Mouse (Mus musculus): Measurements from ENCODE around the gene Akap5. TPM values are rescaled to one million over a fixed set of nuclear protein-coding genes. Genes with fewer than 3 reads are reported as not detected.

Akap5 gene
- polyA plus RNA-seq, 1 experiment from 2014 or later: 3.0 TPM

DNA sequence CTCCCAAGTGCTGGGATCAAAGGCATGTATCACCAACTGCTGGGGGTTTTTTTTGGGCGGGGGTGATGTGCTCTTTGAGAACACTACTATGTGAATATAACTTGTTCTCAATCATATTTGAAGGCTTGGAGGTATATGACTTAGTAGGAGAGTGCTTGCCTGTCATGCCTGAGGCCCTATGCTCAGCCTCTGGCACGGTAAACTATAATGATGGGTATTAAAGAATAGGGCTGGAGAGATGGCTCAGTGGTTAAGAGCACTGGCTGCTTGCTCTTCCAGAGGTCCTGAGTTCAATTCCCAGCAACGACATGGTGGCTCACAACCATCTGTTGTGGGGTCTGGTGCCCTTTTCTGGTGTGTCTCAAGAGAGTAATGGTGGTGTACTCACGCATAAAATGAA is 50.2 kb downstream of the Akap5 start:
- Histone ChIP-seq H3K9me3 (replicated peaks; ENCODE audit: control insufficient read depth, low read length) (no peaks in the 10 kb centered on the region), H3K9ac (ENCODE audit: low read length) (no peak overlapping the region), H3K36me3 (ENCODE audit: control insufficient read depth, insufficient read depth, low read length) (no peaks in the 10 kb centered on the region), H3K27ac (ENCODE audit: low read depth, low read length) (no peak overlapping the region), H3K4me2 (ENCODE audit: low read length) (no peak overlapping the region), H3K4me1 (ENCODE audit: control insufficient read depth, insufficient read depth, low read length) (peaks cover 9% of the 10 kb centered on the region; the same call in 1 of the 2 replicates), H3K4me3 (ENCODE audit: low read depth, low read length) (no peak overlapping the region), H3K27me3 (replicated peaks; ENCODE audit: control insufficient read depth, insufficient read depth, low read length) (no peaks in the 10 kb centered on the region)
- ATAC-seq (no peak), DNase-seq (ENCODE audit: low spot score) (no peak)
- WGBS: 89% methylated on average over 4 of the region's 4 CpGs

DNA sequence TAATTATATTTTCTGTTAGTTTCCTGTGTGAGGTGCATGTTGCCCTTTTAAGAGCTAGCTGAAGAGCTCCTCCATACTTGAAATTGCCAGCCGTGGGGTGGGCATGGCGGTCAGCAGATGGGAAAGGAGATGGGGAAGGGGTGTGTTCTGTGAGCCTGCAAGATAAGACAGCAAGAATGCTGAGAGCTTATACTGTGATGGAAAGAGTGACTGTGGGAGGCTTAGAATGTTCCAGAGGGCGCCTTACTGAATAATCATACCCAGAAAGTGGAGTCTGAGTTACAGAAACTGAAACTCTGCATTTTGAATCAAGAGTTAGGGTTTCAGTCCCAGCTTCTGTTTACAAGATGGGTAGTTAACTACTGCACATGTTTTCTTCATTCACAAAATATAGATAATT is 50.8 kb downstream of the Akap5 start:
- H3K9ac ChIP-seq (ENCODE audit: low read length): no peak overlapping the region
- H3K36me3 ChIP-seq (ENCODE audit: control insufficient read depth, insufficient read depth, low read length): no peaks in the 10 kb centered on the region
- no peak overlapping the region for H3K4me3 ChIP-seq (ENCODE audit: low read depth, low read length)
- H3K4me1 ChIP-seq (ENCODE audit: control insufficient read depth, insufficient read depth, low read length): peaks cover 9% of the 10 kb centered on the region; the same call in 1 of the 2 replicates
- no peak overlapping the region for H3K4me2 ChIP-seq (ENCODE audit: low read length)
- DNase-seq (ENCODE audit: low spot score) (no peak), ATAC-seq (no peak)
- H3K9me3 ChIP-seq (replicated peaks; ENCODE audit: control insufficient read depth, low read length): no peaks in the 10 kb centered on the region
- no peak overlapping the region for H3K27ac ChIP-seq (ENCODE audit: low read depth, low read length)
- WGBS: 90% methylated on average over 3 of the region's 3 CpGs
- no peaks in the 10 kb centered on the region for H3K27me3 ChIP-seq (replicated peaks; ENCODE audit: control insufficient read depth, insufficient read depth, low read length)

DNA sequence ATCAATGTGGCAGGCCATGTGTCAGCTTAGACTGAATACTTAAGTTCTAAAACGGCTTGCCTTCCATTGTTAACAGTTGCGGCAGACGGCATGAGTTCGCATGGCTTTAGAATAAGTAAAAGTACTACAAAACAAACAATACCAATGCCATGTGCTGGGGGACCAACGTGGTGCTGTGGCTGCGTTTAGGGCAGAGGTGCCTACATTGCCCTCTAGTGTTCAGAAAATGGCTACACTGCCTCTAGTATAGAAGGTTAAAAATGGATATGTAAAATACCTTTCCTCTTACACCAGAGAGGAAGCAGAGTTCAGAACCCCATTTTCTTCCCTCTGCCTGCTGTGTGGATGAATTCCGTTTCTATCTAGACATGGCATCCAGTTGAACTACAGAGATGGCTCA is 52.0 kb downstream of the Akap5 start:
- 42% methylated on average over 7 of the region's 7 CpGs for WGBS
- DNase-seq (ENCODE audit: low spot score) (peak; percentile 58), ATAC-seq (0 out of 2 replicates have a peak, but pooled peaks have one; percentile 47)
- Histone ChIP-seq H3K4me3 (ENCODE audit: low read depth, low read length) (no peak overlapping the region), H3K36me3 (ENCODE audit: control insufficient read depth, insufficient read depth, low read length) (no peaks in the 10 kb centered on the region), H3K4me1 (ENCODE audit: control insufficient read depth, insufficient read depth, low read length) (peaks cover 6% of the 10 kb centered on the region; the same call in 1 of the 2 replicates), H3K4me2 (ENCODE audit: low read length) (no peak overlapping the region), H3K9ac (ENCODE audit: low read length) (no peak overlapping the region), H3K27ac (ENCODE audit: low read depth, low read length) (no peak overlapping the region), H3K9me3 (replicated peaks; ENCODE audit: control insufficient read depth, low read length) (no peaks in the 10 kb centered on the region), H3K27me3 (replicated peaks; ENCODE audit: control insufficient read depth, insufficient read depth, low read length) (no peaks in the 10 kb centered on the region)

DNA sequence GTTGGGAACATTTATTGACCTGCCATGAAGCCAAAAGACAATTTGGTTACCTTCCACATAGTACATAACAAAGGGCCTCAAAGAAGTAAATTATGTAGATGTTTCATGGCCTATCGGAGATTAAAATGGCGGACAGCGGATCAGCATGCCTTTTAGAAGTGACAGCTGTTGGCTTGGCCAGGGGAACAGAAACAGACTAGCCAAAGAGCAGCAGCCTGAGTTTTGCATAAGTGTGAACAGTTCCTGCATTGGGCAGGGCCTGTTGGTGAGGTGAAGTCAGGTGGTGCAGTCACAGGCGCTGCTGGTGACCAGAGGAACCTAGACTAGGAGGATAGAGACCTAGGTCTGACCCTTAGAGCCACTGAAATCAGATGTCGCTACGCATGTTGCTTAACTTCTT is 52.4 kb downstream of the Akap5 start:
- Histone ChIP-seq H3K27me3 (replicated peaks; ENCODE audit: control insufficient read depth, insufficient read depth, low read length) (no peaks in the 10 kb centered on the region), H3K4me3 (ENCODE audit: low read depth, low read length) (no peak overlapping the region), H3K4me2 (ENCODE audit: low read length) (no peak overlapping the region), H3K9ac (ENCODE audit: low read length) (no peak overlapping the region), H3K9me3 (replicated peaks; ENCODE audit: control insufficient read depth, low read length) (no peaks in the 10 kb centered on the region), H3K36me3 (ENCODE audit: control insufficient read depth, insufficient read depth, low read length) (no peaks in the 10 kb centered on the region), H3K4me1 (ENCODE audit: control insufficient read depth, insufficient read depth, low read length) (peaks cover 2% of the 10 kb centered on the region; the same call in 1 of the 2 replicates), H3K27ac (ENCODE audit: low read depth, low read length) (no peak overlapping the region)
- WGBS: 94% methylated on average over 6 of the region's 6 CpGs
- no peak for ATAC-seq
- DNase-seq (ENCODE audit: low spot score): no peak

DNA sequence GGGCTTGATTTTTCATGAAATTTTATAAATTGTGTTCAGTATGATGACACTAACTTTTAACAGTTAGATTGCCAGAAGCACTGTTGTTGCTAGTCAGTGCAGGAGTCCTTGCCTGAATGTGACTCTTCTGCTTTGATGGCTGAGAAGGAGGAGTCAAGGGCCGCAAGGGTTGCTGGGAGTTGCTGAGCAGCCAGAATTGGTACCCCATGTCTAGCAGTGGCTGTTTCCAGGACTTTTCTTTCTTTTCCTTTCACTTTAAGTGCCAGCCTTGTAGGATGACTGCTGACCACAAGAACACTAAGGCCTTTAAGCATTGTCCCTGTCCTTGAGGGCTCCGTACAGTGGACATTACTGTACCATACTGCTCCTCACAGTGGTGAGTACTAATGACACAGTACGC is 53.0 kb downstream of the Akap5 start:
- Histone ChIP-seq H3K4me1 (ENCODE audit: control insufficient read depth, insufficient read depth, low read length) (no peaks in the 10 kb centered on the region), H3K4me3 (ENCODE audit: low read depth, low read length) (no peak overlapping the region), H3K9me3 (replicated peaks; ENCODE audit: control insufficient read depth, low read length) (no peaks in the 10 kb centered on the region), H3K27me3 (replicated peaks; ENCODE audit: control insufficient read depth, insufficient read depth, low read length) (no peaks in the 10 kb centered on the region), H3K4me2 (ENCODE audit: low read length) (no peak overlapping the region), H3K36me3 (ENCODE audit: control insufficient read depth, insufficient read depth, low read length) (no peaks in the 10 kb centered on the region), H3K9ac (ENCODE audit: low read length) (no peak overlapping the region), H3K27ac (ENCODE audit: low read depth, low read length) (no peak overlapping the region)
- no peak for ATAC-seq
- DNase-seq (ENCODE audit: low spot score): no peak
- 91% methylated on average over 3 of the region's 3 CpGs for WGBS

DNA sequence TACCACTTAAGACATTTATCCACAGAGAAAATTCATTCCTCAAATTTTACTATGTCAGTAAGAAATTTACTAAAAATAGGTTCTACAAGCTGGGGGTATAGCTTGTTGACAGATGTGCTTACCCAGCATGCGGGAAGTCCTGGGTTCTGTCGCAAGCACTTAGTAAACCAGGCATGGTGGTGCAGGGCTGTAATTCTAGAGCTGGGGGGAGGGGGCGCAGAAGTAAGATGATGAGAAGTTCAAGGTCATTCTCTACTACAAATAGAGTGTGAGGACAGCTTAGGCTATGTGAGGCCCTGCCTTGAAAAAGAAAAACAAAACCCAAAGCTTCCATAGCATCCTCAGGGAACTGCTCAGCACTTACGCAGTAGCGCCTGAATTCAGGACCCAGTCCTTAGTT is 53.9 kb downstream of the Akap5 start:
- Histone ChIP-seq H3K9ac (ENCODE audit: low read length) (no peak overlapping the region), H3K36me3 (ENCODE audit: control insufficient read depth, insufficient read depth, low read length) (no peaks in the 10 kb centered on the region), H3K4me1 (ENCODE audit: control insufficient read depth, insufficient read depth, low read length) (no peaks in the 10 kb centered on the region), H3K4me2 (ENCODE audit: low read length) (no peak overlapping the region), H3K27me3 (replicated peaks; ENCODE audit: control insufficient read depth, insufficient read depth, low read length) (no peaks in the 10 kb centered on the region), H3K4me3 (ENCODE audit: low read depth, low read length) (no peak overlapping the region), H3K9me3 (replicated peaks; ENCODE audit: control insufficient read depth, low read length) (no peaks in the 10 kb centered on the region), H3K27ac (ENCODE audit: low read depth, low read length) (no peak overlapping the region)
- no peak for ATAC-seq
- no peak for DNase-seq (ENCODE audit: low spot score)
- 97% methylated on average over 5 of the region's 5 CpGs for whole genome bisulfite sequencing

DNA sequence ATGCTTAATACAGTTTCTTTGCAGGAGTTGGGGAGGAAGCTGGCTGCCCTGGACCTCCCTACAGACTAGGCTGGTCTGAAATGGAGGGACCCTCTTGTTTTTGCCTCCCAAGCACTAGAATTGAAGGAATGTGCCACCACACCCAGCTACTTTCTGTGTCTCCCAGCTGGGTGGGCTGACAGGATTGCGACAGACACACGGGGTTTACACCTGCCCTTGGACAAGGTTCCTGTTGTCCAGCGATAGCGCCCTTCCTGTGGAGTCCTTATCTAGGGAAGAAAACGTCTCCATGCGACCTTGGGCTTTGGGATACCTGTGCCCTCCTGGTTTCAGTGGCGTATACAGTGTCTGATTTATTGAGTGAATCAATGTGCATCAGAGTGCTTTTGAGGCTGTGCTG is 55.5 kb downstream of the Akap5 start:
- no peak for DNase-seq (ENCODE audit: low spot score)
- Histone ChIP-seq H3K4me2 (ENCODE audit: low read length) (no peak overlapping the region), H3K36me3 (ENCODE audit: control insufficient read depth, insufficient read depth, low read length) (peaks cover under 1% of the 10 kb centered on the region; the same call in 1 of the 2 replicates), H3K27ac (ENCODE audit: low read depth, low read length) (no peak overlapping the region), H3K4me1 (ENCODE audit: control insufficient read depth, insufficient read depth, low read length) (no peaks in the 10 kb centered on the region), H3K4me3 (ENCODE audit: low read depth, low read length) (no peak overlapping the region), H3K27me3 (replicated peaks; ENCODE audit: control insufficient read depth, insufficient read depth, low read length) (no peaks in the 10 kb centered on the region), H3K9me3 (replicated peaks; ENCODE audit: control insufficient read depth, low read length) (no peaks in the 10 kb centered on the region), H3K9ac (ENCODE audit: low read length) (no peak overlapping the region)
- WGBS: 94% methylated on average over 7 of the region's 7 CpGs
- no peak for ATAC-seq

Other genes with a start within 250 kb of the Akap5 start
- gene Esr2, start 147.6 kb upstream of the Akap5 start, polyA plus RNA-seq (2014; fragmentation: Nextera tagmentation; extraction: Ambion mirVana): 0.05 and 0.11 TPM in 2 replicates
- not detected in 2 replicates for gene Tex21, start 78.1 kb upstream of the Akap5 start, polyA plus RNA-seq (2014; fragmentation: Nextera tagmentation; extraction: Ambion mirVana)
- gene Mthfd1, start 69.6 kb upstream of the Akap5 start, polyA plus RNA-seq (2014; fragmentation: Nextera tagmentation; extraction: Ambion mirVana): 41.3 and 43.2 TPM in 2 replicates
- 19.7 and 20.3 TPM in 2 replicates for gene Zbtb25, start 44.7 kb downstream of the Akap5 start, polyA plus RNA-seq (2014; fragmentation: Nextera tagmentation; extraction: Ambion mirVana)
- 4.2 and 5.7 TPM in 2 replicates for gene Zbtb1, start 45.4 kb downstream of the Akap5 start, polyA plus RNA-seq (2014; fragmentation: Nextera tagmentation; extraction: Ambion mirVana)
- 4.5 and 5.5 TPM in 2 replicates for gene Hspa2, start 79.3 kb downstream of the Akap5 start, polyA plus RNA-seq (2014; fragmentation: Nextera tagmentation; extraction: Ambion mirVana)
- gene Ppp1r36, start 92.6 kb downstream of the Akap5 start, polyA plus RNA-seq (2014; fragmentation: Nextera tagmentation; extraction: Ambion mirVana): 0.77 and 1.2 TPM in 2 replicates
- gene Plekhg3, start 206.0 kb downstream of the Akap5 start, polyA plus RNA-seq (2014; fragmentation: Nextera tagmentation; extraction: Ambion mirVana): 0.47 and 0.64 TPM in 2 replicates

Measured in forebrain, embryonic 14.5 days (tissue).